Mouse (Mus musculus) Muller cell, postnatal 12 days (primary cell): ENCODE results near the gene Itga6.
"Not testable (repeated sequence)": the region's sequence is repeated elsewhere in the genome, so short reads cannot be mapped to it uniquely, and the experiment has no call there.

Experiments used
- DNase-seq: peaks from one replicate; pipeline ENCODE4 v3.0.0-alpha.2; 2015; ENCODE audit errors: inconsistent ontology term

Itga6 gene

GRCm38 (mm10) chr2:71843316-71843715, 97.9 kb downstream of the Itga6 start:
- DNase-seq, result no peak

- DNase-seq, result no peak
Observed at GRCm38 (mm10) chr2:71844906-71845305, 99.5 kb downstream of the Itga6 start.

GRCm38 (mm10) chr2:71852161-71852560, 106.7 kb downstream of the Itga6 start:
- DNase-seq, result not testable (repeated sequence)

- DNase-seq, result no peak
Observed at GRCm38 (mm10) chr2:71855076-71855475, 109.7 kb downstream of the Itga6 start.

GRCm38 (mm10) chr2:71863531-71864173, 118.2 kb downstream of the Itga6 start:
- DNase-seq, result no peak

GRCm38 (mm10) chr2:71865022-71865421, 119.6 kb downstream of the Itga6 start:
- DNase-seq, result no peak

GRCm38 (mm10) chr2:71865935-71866334, 120.5 kb downstream of the Itga6 start:
- no peak for DNase-seq

- DNase-seq, result no peak
Observed at GRCm38 (mm10) chr2:71866565-71866964, 121.1 kb downstream of the Itga6 start.

- no peak for DNase-seq
Observed at GRCm38 (mm10) chr2:71867019-71867418, 121.6 kb downstream of the Itga6 start.

GRCm38 (mm10) chr2:71867480-71867879, 122.1 kb downstream of the Itga6 start:
- DNase-seq, result no peak

- no peak for DNase-seq
Observed at GRCm38 (mm10) chr2:71868256-71868655, 122.8 kb downstream of the Itga6 start.

GRCm38 (mm10) chr2:71872141-71872540, 126.7 kb downstream of the Itga6 start:
- DNase-seq, result no peak

GRCm38 (mm10) chr2:71872801-71873443, 127.5 kb downstream of the Itga6 start, which contains the start of gene Pdk1:
TSS of gene Pdk1 (plus strand) at chr2:71873224.
- DNase-seq, result peak; percentile 98

- DNase-seq, result peak; percentile 17
Observed at GRCm38 (mm10) chr2:71873474-71874322, 128.3 kb downstream of the Itga6 start.

GRCm38 (mm10) chr2:71874422-71874821, 129.0 kb downstream of the Itga6 start:
- no peak for DNase-seq

GRCm38 (mm10) chr2:71874836-71875235, 129.4 kb downstream of the Itga6 start:
- DNase-seq, result no peak

- DNase-seq, result no peak
Observed at GRCm38 (mm10) chr2:71877865-71878264, 132.4 kb downstream of the Itga6 start.

GRCm38 (mm10) chr2:71878441-71878840, 133.0 kb downstream of the Itga6 start:
- DNase-seq, result no peak

- DNase-seq, result no peak
Observed at GRCm38 (mm10) chr2:71878943-71879342, 133.5 kb downstream of the Itga6 start.

- DNase-seq, result no peak
Observed at GRCm38 (mm10) chr2:71882914-71883651, 137.7 kb downstream of the Itga6 start.

- no peak for DNase-seq
Observed at GRCm38 (mm10) chr2:71887269-71887668, 141.9 kb downstream of the Itga6 start.

GRCm38 (mm10) chr2:71888437-71888836, 143.0 kb downstream of the Itga6 start:
- no peak for DNase-seq
